Mouse (Mus musculus) heart, embryonic 15.5 days (tissue): ENCODE data around the gene Serpina7. TPM values are rescaled to one million over a fixed set of nuclear protein-coding genes. Genes with fewer than 3 reads are reported as not detected.

Source experiments
- ATAC-seq: fragments of 200-750 bp; cut with Nextera tagmentation; replicated peaks from 2 replicates; pipeline ENCODE4 v1.8.0; 2017; ENCODE audit warnings: low read depth, moderate TSS enrichment; ENCODE audit not compliant: insufficient number of reproducible peaks, insufficient read depth, low FRiP score
- H3K27ac ChIP-seq: fragments of 300-500 bp; sonication (generic); 2 replicates; pipeline ENCODE4 v1.5.1; 2015; ENCODE audit warnings: mild to moderate bottlenecking, inconsistent platforms
- H3K27me3 ChIP-seq: fragments of 300-500 bp; sonication (generic); 2 replicates; pipeline ENCODE4 v1.6.1; 2015; ENCODE audit warnings: inconsistent platforms
- H3K36me3 ChIP-seq: fragments of 300-500 bp; sonication (generic); 2 replicates; pipeline ENCODE4 v1.6.1; 2015; ENCODE audit warnings: mild to moderate bottlenecking, inconsistent platforms
- H3K4me1 ChIP-seq: fragments of 300-500 bp; sonication (generic); replicated peaks from 2 replicates; pipeline ENCODE4 v1.6.1; 2015; ENCODE audit warnings: inconsistent platforms
- H3K4me2 ChIP-seq: fragments of 300-500 bp; sonication (generic); 2 replicates; pipeline ENCODE4 v1.6.1; 2015; ENCODE audit warnings: inconsistent platforms, mild to moderate bottlenecking, moderate library complexity
- H3K4me3 ChIP-seq: fragments of 300-500 bp; sonication (generic); 2 replicates; pipeline ENCODE4 v1.5.1; 2015; ENCODE audit warnings: mild to moderate bottlenecking, inconsistent platforms
- H3K9ac ChIP-seq: fragments of 300-500 bp; sonication (generic); 2 replicates; pipeline ENCODE4 v1.6.1; 2015; ENCODE audit warnings: mild to moderate bottlenecking, inconsistent platforms
- H3K9me3 ChIP-seq: fragments of 300-500 bp; sonication (generic); replicated peaks from 2 replicates; pipeline ENCODE4 v1.6.1; 2016; ENCODE audit warnings: inconsistent platforms
- WGBS: fragments of 180-500 bp; shearing (Covaris S2); methylation state at CpG from one replicate; pipeline ENCODE4 v1.1.7; 2015; ENCODE audit warnings: mixed read lengths; 5-methylcytosine and 5-hydroxymethylcytosine counted together
- polyA plus RNA-seq: library from polyadenylated mRNA; unstranded; fragments of >200 nt; fragmentation: Nextera tagmentation; extraction: Ambion mirVana; gene quantifications from 2 replicates; pipeline ENCODE4 v1.2.1, GENCODE M21; 2015

Serpina7 gene
- 0.39 TPM in 1 of 2 replicates, not detected in the other for polyA plus RNA-seq

DNA sequence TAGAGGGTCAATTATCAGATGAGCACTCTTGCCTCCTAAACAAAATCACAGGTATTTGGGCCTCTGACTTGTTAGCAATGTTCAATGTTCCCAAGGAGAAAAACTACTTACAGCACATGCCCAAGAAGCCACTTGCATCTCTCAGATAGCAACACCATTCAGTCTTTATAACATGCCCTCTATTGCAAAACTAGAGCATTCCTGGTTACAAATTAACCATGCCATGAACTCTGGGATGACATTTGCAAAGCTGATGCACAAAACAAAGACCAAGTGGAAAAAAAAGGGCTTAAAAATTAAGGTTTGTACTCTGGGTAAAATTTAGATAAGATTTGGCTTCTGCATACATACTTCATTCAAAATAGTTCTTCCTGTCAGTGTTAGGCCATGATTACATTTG is at the start of gene Serpina7:
TSS of gene Serpina7 (minus strand) at position 160 of the 400 bp plus-strand sequence.
- ATAC-seq, result no peak
- Histone ChIP-seq H3K4me3 (no peak within 1 kb of the TSS), H3K4me2 (no peak within 1 kb of the TSS)

DNA sequence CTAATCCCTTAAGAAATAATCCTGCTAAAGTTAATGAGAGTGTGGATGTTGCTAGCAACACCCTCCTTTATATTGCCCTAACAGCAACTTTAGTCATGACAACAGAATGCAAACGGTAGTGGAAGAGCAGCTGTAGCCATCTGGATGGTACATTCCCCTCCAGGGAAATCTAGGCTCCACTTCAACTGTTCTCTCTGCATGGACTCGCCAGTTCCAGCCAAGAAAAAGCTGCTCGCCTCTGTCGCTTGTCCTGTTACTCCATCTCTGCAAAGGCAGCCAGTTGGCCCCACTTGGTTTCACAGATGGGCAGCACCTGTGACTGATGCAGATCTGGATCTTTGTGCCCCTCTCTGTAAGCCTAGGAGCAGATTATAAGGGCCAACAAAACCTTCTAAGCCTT is 49.0 kb upstream of the Serpina7 start:
- Histone ChIP-seq H3K4me2 (no peak overlapping the region), H3K9ac (no peak overlapping the region), H3K4me3 (no peak overlapping the region), H3K9me3 (no peaks in the 10 kb centered on the region), H3K27ac (no peak overlapping the region), H3K27me3 (no peaks in the 10 kb centered on the region), H3K4me1 (no peaks in the 10 kb centered on the region), H3K36me3 (no peaks in the 10 kb centered on the region)
- 60% methylated on average over 4 of the region's 4 CpGs for WGBS
- no peak for ATAC-seq

More for the DNA sequence above, at the start of gene Serpina7:
- H3K27me3 ChIP-seq, result no peaks in the 10 kb centered on the region
- H3K4me1 ChIP-seq, result no peaks in the 10 kb centered on the region
- no peak within 1 kb of the TSS for H3K9ac ChIP-seq
- H3K9me3 ChIP-seq, result no peaks in the 10 kb centered on the region
- H3K27ac ChIP-seq, result no peak within 1 kb of the TSS
- no peaks in the 10 kb centered on the region for H3K36me3 ChIP-seq

DNA sequence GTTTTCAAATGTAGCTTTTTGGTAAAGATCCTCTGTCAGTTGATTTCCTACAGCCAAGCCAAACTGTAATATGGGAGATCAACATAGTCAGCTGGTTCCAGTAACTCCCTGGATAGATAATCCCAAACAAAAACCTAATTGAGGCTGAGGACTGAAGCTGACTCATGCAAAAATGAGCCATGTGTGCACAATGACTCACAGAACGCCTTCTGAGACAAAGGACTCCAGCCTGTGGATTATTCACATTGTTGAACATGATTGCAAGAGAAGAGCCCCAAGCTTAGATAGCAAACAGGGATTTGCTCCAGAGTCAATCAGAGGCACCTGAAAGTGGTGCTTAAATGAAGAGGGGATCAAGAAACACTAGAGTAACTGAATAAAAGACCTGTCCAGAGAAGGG is 12.2 kb upstream of the Serpina7 start:
- WGBS, result 59% methylated on average over 1 of the region's 1 CpGs
- no peak overlapping the region for H3K9ac ChIP-seq
- no peak for ATAC-seq
- no peaks in the 10 kb centered on the region for H3K36me3 ChIP-seq
- no peak overlapping the region for H3K4me2 ChIP-seq
- no peaks in the 10 kb centered on the region for H3K4me1 ChIP-seq
- H3K27me3 ChIP-seq, result no peaks in the 10 kb centered on the region
- H3K27ac ChIP-seq, result no peak overlapping the region
- no peaks in the 10 kb centered on the region for H3K9me3 ChIP-seq
- H3K4me3 ChIP-seq, result no peak overlapping the region

DNA sequence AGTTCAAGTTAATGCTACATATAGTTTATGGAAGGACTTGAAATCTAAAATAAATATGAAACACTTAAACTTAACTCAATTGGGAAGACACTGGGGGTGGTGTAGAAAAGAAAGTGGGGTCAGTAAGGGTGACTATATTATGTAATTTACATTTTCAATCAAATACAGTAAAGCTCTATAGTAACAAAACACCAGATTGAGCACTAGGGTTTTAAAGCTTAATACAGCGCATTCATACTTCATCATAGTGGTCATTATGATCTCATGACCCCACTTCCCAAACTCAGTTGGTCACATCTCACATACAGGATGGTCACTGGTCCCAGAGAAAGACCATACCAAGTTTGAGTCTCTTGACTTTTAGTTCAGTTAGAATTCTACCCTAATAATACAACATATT is 907 bp upstream of the Serpina7 start, which contains the start of gene 4930513O06Rik:
TSS of gene 4930513O06Rik (plus strand) at position 301 of the 400 bp plus-strand sequence.
- H3K36me3 ChIP-seq, result no peaks in the 10 kb centered on the region
- H3K9ac ChIP-seq, result no peak within 1 kb of the TSS
- H3K4me3 ChIP-seq, result no peak within 1 kb of the TSS
- H3K9me3 ChIP-seq, result no peaks in the 10 kb centered on the region
- H3K4me2 ChIP-seq, result no peak within 1 kb of the TSS
- no peaks in the 10 kb centered on the region for H3K27me3 ChIP-seq
- H3K27ac ChIP-seq, result no peak within 1 kb of the TSS
- no peaks in the 10 kb centered on the region for H3K4me1 ChIP-seq
- WGBS, result 76% methylated on average over 1 of the region's 1 CpGs
- ATAC-seq, result no peak

DNA sequence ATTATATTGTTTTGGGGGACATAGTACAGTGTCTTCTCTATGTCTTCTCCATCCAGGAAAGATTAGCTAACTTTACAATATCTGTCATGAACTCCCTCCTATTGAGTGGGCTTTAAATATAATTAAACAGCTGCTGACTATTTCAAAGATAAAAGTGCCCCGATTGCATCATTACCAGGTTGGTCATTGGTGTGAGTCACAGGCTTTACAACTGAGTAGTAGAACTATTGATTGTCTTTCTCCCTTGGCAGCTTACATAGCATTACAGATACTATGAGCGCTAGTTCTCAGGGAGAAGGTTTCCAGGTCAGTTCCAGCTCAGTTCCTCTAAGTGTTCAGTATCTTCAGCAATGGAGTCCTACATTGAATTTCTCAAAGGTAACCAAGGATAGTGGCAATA is 6.5 kb downstream of the Serpina7 start:
- Histone ChIP-seq H3K27me3 (no peaks in the 10 kb centered on the region), H3K4me1 (no peaks in the 10 kb centered on the region), H3K36me3 (no peaks in the 10 kb centered on the region), H3K4me2 (no peak overlapping the region), H3K4me3 (no peak overlapping the region), H3K9ac (no peak overlapping the region), H3K27ac (no peak overlapping the region), H3K9me3 (no peaks in the 10 kb centered on the region)
- WGBS, result 81% methylated on average over 2 of the region's 2 CpGs
- ATAC-seq, result no peak

DNA sequence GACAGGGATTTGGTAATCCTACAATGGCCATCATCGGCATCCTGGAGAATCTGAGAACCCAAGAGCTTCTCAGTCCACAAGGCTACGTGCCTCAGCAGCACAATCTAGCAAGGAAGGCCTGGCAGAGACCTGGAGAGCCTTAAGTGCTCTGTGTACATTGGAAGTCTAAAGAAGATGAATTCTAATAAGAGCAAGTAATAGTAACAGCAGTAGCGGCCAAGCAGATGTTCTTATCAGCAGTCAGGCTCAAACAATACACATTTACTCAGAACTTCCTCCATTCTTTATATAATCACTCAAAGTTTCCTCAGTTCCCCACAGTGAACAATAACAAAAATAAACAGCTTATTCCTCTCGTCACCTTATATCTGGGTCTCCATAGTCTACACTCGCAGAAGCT is 21.0 kb downstream of the Serpina7 start:
- Histone ChIP-seq H3K9me3 (no peaks in the 10 kb centered on the region), H3K36me3 (no peaks in the 10 kb centered on the region), H3K9ac (no peak overlapping the region), H3K4me1 (no peaks in the 10 kb centered on the region), H3K27ac (no peak overlapping the region), H3K27me3 (no peaks in the 10 kb centered on the region), H3K4me2 (no peak overlapping the region), H3K4me3 (no peak overlapping the region)
- WGBS, result 71% methylated on average over 5 of the region's 5 CpGs
- ATAC-seq, result no peak

DNA sequence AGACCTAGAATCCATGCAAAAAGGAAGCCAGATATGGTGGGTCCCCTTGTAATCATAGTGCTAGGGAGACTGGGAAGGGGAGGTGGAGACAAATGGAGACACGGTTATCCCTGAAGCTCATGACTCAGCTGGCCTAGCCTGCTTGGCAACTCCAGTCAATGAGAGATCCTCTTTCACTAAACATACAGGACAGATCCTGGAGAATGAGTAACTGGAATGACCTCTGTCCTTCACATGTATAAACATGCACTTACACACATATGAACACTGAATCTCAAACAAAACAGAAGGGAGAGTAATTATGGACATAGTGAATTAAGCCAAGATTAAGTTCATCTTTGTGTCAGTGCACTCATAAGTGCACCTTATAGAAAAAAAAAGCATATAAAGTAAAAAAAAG is 31.9 kb downstream of the Serpina7 start:
- Histone ChIP-seq H3K27me3 (no peaks in the 10 kb centered on the region), H3K9me3 (no peaks in the 10 kb centered on the region), H3K36me3 (no peaks in the 10 kb centered on the region), H3K4me2 (no peak overlapping the region), H3K9ac (no peak overlapping the region), H3K4me1 (no peaks in the 10 kb centered on the region), H3K27ac (no peak overlapping the region), H3K4me3 (no peak overlapping the region)
- no peak for ATAC-seq
- 56% methylated on average over 1 of the region's 1 CpGs for WGBS

DNA sequence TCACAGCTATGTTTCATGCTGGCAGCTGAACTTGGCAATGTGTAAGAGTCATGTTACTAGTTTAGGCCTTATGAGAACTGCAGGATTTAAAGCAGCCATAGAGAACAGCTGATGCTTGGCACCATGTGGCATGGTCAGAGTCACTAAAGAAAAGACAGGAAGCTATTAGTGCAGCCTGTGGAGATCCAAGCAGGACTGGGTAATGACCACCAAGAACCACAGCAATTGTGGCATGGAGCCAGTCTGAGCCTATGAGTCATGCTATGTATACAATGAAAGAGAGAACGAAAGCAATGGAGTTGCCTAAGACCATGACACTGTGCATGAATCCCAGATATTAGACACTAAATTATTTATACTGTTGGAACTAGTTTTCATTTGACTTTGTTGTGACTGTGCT is 33.1 kb downstream of the Serpina7 start:
- Histone ChIP-seq H3K4me2 (no peak overlapping the region), H3K9me3 (no peaks in the 10 kb centered on the region), H3K9ac (no peak overlapping the region), H3K27ac (no peak overlapping the region), H3K4me3 (no peak overlapping the region), H3K27me3 (no peaks in the 10 kb centered on the region), H3K36me3 (no peaks in the 10 kb centered on the region), H3K4me1 (no peaks in the 10 kb centered on the region)
- WGBS, result 34% methylated on average over 1 of the region's 1 CpGs
- ATAC-seq, result no peak

DNA sequence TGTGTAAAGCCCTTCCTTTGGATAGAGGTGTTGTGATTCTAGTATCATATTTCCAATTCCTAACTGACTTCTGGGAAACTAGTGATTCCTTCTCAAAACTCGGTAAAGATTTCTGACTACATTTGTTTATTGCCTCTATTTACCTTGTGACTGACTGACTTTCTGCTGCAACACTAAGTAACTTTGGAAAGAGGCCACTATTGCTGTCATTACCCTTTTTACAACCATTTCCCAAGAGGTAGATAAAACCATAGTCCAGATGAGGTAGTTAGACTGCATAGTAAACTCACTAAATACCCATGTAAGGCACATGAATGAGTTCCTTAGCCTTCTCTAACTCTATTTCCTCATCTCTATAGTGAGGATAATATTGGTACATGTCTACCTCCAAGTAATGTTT is 43.9 kb downstream of the Serpina7 start:
- Histone ChIP-seq H3K36me3 (no peaks in the 10 kb centered on the region), H3K27me3 (no peaks in the 10 kb centered on the region), H3K4me1 (no peaks in the 10 kb centered on the region), H3K4me3 (no peak overlapping the region), H3K27ac (no peak overlapping the region), H3K9ac (no peak overlapping the region), H3K9me3 (no peaks in the 10 kb centered on the region), H3K4me2 (no peak overlapping the region)
- 75% methylated on average over 1 of the region's 1 CpGs for WGBS
- ATAC-seq, result no peak

DNA sequence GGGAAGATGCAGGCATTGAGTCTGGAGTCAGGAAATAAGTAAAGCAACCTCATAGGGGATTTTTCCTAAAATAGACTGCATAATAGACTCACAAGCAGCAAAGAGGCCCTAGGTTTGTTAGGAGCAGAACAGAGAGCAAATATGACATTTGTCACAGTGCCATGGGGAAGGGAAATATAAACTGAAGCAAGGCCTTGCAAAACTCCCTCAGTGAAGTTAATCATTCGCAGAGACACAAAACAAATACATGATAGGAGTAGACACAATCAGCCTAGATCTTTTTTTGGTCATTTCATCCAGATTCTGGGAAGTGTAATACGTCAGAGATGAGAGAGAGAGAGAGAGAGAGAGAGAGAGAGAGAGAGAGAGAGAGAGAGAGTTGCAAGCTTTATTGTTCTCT is 45.7 kb downstream of the Serpina7 start:
- Histone ChIP-seq H3K4me2 (no peak overlapping the region), H3K4me1 (no peaks in the 10 kb centered on the region), H3K4me3 (no peak overlapping the region), H3K9ac (no peak overlapping the region), H3K27ac (no peak overlapping the region), H3K36me3 (no peaks in the 10 kb centered on the region), H3K27me3 (no peaks in the 10 kb centered on the region), H3K9me3 (no peaks in the 10 kb centered on the region)
- 63% methylated on average over 2 of the region's 2 CpGs for WGBS
- ATAC-seq, result no peak

DNA sequence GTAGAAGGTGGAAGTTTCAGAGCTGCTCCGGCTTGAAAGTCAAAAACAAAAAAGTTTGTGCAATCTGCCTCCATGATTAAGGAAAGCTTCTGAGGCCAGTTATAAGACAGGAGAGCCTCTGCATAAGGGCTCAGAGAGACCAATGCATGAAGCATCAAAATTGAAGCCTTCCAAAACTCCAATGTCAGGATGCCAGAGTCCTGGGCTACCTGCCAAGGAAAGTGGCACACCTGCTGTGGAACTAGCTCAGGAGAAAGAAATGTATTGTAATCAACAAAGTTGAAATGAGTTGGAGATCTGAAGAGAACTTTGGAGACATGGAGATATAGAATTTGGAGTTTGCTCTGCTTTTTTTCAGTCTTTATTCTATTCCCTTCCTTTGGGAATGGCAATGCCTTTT is 47.4 kb downstream of the Serpina7 start:
- ATAC-seq, result no peak
- no peaks in the 10 kb centered on the region for H3K9me3 ChIP-seq
- WGBS, result 83% methylated on average over 1 of the region's 1 CpGs

More for the DNA sequence above, 47.4 kb downstream of the Serpina7 start:
- no peak overlapping the region for H3K4me2 ChIP-seq
- no peak overlapping the region for H3K27ac ChIP-seq
- no peak overlapping the region for H3K4me3 ChIP-seq
- no peaks in the 10 kb centered on the region for H3K4me1 ChIP-seq
- no peaks in the 10 kb centered on the region for H3K36me3 ChIP-seq
- no peaks in the 10 kb centered on the region for H3K27me3 ChIP-seq
- no peak overlapping the region for H3K9ac ChIP-seq
